Mouse (Mus musculus) Muller cell, postnatal 12 days (primary cell): ENCODE measurements around the gene Dnmt3a.

Experiments used
- DNase-seq: peaks from one replicate; pipeline ENCODE4 v3.0.0-alpha.2; 2015; ENCODE audit errors: inconsistent ontology term

The Dnmt3a gene

DNA sequence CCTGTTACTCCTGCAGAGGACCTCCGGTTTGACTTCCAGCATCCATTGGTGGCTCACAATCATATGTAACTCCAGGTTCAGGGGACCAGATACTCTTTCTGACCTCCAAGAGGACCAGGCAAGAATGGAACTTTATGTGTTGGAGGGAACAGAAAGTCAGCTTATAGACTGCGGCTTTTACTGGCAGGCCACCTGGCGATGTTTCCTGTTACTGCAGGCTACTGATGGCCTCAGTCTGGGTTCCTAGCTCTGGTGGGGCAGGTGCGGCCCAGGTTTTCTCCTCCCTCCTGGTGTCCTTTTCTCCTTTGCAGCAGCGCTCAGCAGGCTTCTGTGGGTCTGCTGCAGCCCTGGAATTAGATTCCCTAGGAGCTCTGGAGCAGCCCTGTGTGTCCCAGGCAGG, 46.7 kb downstream of the Dnmt3a start:
- DNase-seq: no peak

DNA sequence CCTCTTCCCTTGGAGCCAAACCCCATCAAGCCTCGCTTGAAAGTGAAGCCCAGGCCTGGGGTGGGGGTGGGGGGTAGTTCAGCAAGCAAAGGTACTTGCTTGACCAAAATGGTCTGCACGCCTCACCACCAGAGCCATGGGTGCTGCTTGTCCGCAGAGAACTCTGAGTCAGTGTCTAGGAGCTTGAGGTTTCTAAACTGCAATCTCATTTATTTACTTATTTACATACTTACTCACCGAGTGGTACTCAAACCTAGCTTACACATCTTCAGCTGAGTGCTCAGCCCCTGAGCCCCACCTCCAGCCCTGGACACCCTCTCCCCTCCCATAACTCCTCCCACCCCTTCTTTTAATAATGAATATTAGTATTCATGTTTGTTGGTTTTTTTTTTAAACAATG, 48.6 kb downstream of the Dnmt3a start:
- DNase-seq: no peak

DNA sequence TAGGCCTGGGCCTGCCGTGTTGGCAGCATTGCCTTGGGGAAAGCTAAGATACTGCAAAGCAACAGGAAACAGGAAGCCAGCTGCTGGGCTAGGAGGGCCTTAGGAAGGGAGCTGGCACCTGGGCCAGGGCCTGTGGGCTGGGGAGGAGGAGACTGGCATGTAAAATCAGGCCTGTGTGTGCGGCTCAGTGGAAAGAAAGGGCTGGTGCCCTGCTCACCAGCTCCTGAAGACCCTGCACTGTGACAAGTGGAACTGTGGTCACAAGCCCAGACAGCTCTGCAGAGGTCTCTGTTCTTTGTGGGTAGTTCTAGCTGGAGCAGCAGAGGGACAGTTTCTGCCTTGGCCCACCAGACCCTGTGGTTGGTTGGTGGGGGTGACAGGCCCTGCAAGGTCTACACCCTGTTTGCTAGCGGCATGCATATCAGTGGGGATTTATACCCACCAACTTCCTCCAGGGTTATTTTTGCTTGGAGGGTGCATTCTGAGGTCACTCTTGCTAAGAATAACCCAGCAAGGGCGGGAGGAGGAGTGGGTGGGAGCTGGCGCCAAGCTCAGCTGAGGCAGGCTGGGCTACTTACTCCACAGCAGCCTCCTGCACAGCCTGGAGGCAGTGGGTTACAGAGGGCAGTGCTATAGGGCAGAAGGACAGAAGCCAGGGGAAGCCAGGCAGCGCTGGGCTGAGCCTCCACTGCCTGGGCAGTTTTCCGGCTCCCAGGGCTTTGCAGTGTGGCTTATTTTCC, 50.1 kb downstream of the Dnmt3a start:
- peak; percentile 78 for DNase-seq

DNA sequence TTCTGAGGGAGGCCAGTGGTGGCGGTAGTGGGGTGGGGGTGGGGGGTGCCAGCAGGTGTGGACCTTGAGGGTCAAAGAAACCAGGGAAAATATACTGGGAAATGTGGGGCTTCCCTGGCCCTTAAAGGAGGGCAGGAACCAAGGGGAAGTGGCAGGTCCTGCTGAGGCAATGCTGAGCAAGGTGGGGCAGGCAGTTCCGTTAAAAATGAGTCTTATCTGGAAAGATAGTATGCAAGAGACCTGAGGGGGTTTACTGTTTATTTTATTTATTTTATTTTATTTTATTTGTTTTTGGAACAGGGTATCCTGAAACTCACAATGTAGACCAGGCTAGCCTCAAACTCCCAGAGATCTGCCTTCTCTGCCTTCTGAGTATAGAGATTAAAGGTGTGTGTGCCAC, 50.9 kb downstream of the Dnmt3a start:
- DNase-seq: no peak

DNA sequence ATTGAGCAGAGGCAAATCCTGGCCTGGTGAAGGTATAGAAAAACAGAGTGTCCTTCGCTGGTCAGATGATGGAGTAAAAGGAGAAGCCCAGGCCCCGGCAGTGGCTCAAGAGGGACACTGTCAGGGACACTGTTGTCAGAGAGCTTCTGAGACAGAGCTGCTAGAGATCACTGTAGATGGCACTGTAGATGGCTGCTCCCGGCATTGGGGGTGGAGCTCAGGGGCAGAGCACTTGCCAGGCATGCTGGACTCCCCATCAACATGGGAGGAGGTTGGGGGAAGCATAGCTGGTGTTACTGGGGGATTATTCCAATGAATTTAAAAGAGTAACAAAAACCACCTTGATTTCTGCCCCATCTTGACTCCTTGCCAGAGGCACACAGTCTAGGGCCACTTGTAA, 51.4 kb downstream of the Dnmt3a start:
- no peak for DNase-seq

DNA sequence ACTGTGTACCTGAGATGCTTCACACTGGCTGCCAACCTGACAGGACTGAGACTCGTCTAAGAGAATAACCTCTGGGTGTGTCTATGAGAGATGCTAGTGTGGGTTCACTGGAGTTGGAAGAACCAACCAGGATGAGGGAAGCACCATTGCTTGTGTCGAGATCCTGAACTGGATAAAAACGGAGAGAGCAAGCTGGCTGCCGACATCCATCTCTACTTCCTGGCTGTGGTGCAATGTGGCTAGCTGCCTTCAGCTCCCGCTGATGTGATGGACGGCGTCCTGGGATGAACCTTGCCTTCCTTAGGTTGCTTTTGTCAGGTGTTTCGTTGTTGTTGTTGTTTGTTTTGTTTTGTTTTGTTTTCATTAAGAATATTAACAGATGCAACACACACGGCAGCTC, 52.0 kb downstream of the Dnmt3a start:
- no peak for DNase-seq

DNA sequence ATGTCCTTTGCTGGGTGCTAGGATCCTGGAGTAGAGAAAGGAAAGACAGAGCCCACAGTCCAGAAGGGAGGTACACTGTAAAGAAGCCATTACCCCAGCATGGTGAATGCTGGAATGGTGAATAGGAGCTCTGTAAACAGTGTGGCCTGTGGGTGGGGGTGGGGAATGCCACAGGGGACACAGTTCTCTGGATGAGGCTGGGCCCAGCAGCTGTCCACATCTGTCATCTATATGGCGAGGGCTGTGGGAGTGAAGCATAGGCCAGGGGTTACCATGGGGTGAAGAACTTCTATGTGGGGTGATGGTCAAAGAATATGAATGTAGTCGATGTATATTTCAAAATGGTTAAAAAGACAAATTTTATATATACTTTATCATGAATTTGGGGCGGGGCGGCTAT, 52.9 kb downstream of the Dnmt3a start:
- DNase-seq: no peak

DNA sequence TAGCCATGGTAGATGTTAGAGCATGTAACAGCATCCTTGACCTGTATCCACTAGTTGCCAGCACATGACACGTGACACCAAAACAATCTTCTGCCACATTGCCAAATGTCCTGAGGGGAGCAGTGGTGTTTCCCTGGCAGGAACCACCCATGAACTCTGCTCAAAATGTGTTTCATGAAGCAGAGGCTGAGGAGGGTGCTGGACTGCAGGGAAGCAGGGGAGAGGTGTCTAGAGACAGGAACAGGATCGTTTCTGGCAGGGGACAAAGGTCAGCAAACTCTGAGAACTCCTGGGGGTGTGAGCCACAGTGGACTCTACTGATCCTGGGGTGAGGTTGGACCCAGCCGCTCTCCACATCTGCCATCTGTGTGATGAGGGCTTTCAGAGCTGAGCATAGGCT, 53.7 kb downstream of the Dnmt3a start:
- no peak for DNase-seq

DNA sequence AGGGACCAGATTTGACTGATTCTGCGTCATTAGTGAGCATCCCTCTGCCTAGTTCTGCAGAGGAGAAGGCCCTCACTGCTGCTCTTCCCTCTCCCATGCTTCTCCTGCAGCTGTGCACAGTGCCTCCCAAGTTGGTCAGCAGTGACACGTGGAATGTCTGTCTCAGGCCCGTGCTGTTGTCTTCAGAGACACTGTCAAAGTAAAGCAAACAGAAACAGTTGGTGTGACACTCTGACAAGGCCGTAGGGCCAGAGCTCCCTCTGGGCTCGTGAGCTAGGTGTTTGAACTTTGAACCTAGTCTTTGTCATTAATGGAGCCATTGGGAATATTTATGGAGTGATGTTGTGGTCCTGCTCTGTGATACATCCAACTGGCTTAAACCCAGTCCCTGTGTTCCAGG, 54.2 kb downstream of the Dnmt3a start:
- no peak for DNase-seq

DNA sequence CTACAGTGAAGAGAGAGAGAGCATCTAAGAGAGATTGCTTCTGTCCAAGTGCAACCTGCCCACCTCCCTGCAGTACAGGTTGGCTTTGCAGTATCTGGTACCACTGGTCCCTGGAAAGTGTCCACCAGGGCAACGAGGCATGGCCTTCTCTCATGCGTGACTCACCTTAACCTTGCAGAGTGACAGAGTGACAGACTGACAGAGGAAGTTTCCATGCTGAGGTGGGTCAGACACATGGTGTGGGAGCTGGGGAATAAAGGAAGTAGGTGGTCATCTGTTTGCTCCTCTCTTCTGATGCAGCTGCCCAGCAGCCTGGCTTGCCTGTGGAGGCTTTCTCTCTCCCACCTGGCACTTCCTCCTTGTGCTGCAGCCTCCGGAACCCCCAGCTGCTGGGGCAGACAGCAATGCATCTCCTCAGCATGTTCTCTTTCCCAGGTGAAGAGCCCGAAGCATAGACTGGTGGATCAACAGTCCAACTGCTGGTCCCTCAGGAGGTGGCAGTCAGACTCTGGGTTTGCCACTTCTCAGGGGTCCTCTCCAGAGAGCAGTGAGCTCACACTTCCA, 55.9 kb downstream of the Dnmt3a start:
- DNase-seq: no peak

DNA sequence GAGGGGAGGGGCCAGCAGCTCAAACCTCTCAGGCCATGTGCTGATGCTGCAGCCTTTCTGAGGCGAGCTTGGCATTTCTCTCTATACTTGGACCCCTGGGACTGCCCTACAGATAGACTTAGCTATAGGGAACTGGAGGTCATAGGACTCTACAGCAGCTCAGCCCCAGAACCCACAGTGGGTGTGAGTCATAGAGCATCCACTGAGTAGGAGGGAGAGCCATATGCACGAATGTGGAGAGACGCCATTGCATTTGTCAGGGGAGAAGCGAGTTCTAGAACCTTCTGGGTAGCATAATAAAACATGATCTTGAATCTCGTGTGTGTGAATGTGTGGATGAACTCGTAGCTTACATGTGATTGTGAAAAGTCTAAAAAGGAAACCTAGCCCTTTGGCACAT, 56.4 kb downstream of the Dnmt3a start:
- DNase-seq: no peak

DNA sequence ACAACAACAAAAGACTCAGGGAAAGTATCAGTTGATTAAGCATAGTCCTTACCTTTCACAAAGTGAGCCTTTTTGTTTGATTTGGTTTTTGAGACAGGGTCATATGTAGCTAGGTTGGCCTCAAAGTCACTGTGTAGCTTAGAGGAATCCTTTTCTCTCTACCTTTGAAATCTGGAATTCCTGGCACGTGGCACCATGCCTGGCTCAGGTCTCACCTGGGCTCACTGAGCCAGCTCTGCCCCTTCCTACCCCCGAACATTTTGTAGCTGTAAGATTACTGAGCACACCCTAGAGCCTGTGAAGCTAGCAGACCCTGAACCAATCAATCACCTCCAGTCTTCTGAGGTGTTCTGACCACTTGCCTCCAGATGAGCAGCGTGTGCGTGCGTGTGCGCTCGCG, 58.4 kb downstream of the Dnmt3a start:
- DNase-seq: no peak

DNA sequence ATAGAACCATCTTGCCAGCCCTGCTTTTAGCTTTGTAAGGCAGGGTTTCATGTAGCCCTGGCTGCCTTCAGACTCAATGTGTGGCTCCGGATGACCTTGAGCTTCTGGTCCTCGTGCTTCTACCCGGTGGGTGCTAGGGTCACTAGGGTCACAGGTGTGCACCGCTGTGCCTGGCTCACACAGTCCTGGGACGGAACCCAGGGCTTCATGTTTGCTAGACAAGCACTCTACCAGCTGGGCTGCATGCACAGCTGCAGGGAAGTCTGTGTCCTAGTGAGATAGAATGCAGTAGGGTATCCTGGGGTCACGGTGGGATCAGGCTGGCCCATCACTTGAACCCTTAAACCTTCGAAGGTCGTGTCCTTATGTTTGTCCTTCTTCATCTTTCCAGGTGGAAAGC, 59.8 kb downstream of the Dnmt3a start:
- DNase-seq: no peak

DNA sequence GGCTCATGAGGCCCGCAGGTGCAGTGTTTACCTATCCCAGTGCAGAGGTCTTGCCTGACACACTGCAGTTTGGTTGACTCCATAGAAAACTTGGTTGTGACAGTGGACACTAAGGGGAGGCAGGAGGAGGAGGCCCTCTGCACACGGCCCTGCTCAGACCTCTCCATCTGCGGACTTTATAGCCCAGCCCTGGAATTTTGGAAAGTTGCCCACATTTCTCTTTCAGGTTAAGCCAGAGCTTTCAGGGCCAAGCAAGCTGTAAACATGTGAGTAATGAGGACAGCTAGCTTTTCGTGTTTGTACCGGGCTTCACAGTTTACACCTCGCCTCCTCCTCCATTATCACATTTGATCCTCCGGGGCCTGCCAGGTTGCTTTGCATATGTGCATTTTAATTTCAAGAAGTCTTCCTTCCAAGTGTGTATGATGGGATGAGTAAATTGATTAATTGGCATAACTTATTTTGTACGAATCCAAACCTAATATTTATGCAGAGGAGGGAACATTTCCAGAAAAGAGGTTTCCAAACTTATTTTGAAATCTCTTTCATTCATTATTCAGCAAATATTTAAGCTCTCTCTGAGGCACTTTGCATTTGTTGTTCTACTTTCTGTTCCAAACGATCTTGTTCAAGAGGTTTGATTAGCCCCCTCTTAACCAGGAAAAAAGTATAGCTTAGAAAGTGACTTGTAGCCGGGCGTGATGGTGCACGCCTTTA, 61.0 kb downstream of the Dnmt3a start:
- peak; percentile 84 for DNase-seq

DNA sequence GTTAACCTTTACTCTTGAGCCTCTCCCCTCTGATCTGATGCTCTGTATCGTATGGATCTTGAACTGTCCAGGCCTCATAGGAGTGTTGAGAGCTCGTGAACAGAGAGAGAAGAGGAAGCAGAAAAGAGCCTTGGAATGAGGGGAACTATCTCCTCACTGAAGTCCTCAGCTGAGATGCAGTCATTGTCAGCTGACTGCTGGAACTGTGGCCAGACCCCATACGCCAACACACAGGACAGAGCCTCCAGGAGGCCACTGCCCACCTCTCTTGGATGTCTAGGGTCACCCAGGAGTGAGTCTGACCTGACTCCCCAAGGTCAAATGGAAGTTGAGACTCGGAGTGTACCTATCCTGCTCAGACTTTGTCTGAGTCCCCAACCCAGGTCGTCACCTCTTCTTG, 62.3 kb downstream of the Dnmt3a start:
- no peak for DNase-seq

DNA sequence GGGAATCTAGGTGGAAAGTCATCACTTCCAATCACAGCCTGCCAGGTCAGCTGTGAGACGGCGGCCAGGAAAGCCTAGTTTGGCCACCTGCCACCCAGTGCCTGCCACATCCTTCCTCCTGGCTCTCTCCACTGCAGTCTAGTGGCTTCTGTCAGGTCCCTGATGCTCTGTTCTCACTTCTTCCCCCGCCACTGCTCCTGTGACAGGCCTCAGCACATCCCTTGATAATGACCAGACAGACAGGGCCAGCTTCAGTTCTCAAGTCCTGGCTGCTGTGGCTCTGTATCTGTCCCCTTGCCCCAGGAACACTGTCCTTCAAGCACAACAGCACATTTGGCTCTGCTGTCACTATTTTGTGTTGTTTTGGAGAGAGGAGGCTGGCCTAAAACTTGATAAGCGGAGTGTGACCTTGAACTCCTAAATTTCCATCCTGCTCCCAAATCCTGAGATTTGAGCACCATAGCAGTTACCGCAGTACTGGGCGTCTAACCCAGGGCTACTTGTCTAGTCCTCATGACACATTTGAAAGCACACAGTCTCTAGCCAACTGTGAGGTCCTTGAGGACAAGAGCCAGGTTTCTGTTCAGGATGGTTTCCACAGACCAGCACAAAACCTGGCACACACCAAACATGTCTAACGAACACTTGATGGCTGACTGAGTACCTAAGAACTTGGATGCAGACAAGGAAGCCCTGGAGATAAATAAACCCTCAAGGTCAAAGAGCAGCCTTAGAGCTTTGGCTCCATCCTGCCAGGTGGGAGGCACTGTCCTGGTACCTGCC, 63.1 kb downstream of the Dnmt3a start:
- no peak for DNase-seq

DNA sequence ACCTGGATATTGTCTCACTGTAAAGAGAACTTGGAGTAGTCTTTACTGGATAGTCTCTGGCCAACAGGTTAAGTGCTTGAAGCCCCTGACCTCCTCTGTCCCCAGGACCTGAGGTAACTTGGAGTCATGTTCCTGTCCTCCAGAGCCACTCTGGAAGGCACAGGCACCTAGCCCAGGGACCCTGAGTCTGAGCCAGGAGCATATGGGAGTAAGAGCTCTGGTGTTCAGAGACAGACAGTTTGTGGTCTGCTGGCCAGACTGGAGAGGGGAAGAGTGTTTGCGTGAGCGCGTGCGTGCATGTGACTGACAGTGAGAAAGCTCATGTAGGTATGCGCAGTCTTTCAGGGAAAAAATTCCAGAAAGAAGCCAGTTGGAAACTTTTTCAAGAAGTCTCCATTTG, 64.2 kb downstream of the Dnmt3a start:
- no peak for DNase-seq

DNA sequence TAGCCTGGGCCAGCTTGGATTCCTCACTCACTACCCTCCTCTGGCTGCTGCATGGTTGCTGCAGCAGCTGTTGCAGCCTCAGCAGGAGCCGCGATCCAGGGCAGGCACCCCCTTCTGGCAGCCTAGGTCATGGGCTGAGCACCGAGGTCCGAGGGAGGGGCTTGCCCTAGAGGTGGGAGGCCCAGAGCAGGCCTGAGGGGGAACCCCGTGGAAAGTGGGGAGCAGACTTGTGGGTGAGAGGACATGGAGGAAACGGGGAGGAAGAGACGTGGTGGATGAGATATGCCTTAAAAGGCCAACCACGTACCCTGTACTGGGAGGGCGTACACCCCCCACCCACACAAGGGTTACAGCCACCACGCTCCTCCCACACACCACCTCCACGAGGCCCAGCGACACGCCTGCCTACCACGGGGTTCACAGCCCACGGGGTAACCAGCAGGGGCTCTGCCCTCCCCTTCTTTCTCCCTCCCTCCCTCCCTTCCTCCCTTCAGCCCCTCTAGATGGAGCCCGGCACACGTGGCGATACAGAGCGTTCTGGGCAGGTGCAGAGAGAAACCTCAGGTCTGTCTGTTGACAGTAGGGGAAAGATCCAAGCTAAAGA, 65.2 kb downstream of the Dnmt3a start:
- no peak for DNase-seq

DNA sequence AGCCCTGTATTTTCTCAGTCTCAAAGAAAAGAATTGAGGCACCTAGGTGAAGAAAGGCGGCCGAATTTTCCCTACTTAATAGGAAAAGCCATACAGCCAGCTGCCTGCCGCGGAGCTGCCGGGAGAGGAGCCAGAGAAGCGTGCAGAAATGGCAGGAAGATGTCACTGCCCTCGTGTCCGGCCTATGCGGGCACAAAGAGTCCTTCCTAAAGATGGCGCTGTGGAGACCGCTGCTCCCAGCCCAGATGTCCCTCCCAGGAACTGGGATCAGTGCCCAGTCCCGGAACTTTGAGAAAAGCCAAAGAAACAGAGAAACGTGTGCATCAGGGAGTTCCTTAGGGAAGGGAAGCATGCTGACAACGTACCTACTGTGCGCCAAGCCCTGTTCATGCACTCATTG, 65.8 kb downstream of the Dnmt3a start:
- peak; percentile 67 for DNase-seq

DNA sequence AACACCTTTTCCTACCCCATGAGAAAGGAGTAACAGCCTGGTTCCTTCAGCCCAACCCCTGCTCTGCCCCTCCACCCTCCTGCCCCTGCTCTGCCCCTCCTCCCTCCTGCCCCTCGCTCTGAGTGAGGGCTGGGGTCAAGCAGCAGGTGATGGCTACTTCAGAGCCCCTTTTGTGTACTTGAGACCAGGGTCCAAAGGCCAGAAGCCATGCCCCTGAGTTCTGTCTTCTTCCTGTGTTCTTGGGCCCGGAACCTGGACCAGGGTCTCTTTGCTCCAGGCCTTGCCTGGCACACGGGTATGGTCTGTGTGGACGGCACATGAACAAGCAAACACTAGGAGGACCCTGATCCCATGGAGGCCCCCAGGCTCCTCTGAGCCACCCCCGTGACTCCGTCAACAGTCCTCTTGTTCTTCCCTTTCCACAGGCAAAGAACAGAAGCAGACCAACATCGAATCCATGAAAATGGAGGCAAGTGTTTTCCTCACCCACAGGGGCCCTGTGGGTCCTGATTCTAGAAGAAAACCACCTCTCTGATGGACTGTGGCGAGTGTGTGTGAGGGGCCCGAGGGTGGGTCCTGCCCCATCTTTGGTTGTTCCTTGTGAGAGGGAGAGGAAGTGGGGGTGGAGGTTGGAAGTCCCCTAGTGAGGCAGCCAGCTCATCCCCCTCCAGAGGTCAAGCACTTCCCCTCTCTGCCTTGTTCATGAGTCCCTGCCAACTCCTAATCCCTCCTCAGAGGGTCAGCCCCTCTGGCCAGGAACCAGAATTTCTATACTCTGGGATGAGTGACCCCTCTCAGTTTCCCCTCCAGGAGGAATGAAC, 66.8 kb downstream of the Dnmt3a start:
- DNase-seq: no peak

DNA sequence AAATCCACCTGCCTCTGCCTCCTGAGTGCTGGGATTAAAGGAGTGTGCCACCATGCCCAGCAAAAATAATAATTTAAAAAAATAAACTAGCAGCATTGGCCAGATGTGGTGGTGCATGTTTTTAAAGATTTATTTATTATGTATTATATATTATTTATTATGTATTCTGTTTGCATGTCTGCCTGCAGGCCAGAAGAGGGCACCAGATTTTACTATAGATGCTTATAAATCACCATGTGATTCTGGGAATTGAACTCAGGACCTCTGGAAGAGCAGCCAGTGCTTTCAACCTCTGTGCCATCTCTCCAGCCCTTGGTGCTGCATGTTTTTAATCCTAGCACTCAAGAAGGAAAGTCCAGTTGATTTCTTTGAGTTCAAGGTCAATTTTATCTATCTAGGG, 69.7 kb downstream of the Dnmt3a start:
- DNase-seq: no peak
